Mouse (Mus musculus) A20 (cell line): ENCODE measurements around the gene Taf15.

Source experiments
- DNase-seq: peaks from one replicate; pipeline ENCODE4 v3.0.0-alpha.2; 2011; ENCODE audit warnings: low read depth, low spot score

Taf15 gene

DNA sequence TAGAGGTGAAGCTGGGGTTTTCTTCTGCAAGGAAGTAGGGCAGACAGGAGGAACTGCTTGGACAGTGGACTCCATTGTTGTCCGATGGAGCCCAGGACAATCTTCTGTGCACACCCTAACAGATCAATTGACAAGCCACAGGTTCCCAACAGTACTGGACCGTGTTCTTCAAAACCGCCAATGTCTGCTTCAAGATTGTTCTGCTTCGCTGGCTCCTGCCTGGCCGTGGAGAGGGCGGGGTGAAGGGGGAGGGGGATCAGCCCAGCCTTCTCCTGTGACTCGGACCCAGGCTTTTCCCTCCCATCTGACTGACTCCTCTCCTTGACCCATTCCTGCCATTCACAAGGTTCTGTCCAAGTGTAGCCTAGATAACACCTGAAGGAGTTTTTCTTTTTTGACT lies 15.6 kb upstream of the Taf15 start:
- no peak for DNase-seq

DNA sequence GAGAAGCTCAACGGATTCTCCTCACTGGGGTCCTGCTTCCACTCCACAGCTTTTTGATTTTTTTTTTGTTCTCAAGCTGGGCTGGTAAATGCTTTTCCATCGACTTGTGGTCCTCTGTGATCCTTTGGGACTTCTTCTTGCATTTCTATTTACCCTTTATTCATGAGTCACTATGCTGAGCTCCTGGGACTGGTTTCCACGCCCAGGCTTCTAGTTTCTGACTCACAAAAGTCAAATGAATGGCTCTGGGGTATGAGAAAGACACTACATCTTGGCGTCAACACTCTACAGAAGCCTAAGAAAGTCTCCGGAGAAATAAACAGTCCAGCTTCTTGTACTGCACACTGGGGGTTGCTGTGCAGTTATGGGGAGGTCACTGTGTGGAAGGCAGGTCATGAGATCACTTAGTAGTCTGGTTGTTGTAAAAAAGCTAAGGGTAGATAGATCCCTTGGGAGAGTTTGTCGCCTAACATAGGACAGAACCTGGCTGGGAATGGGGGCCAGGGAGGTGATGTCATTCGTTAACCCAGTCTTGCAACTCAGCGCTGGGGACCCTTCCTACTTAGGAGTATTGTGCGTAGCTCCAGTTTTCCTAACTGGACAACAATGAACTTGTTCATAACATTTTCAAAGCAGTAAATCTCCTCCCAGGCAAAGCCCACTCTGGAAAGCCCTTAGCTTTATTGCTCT lies 14.8 kb upstream of the Taf15 start:
- no peak for DNase-seq

GRCm38 (mm10) chr11:83461462-83462027 lies 11.3 kb upstream of the Taf15 start:
- no peak for DNase-seq

- peak; percentile 51 for DNase-seq
Observed at GRCm38 (mm10) chr11:83462711-83463244, 10.1 kb upstream of the Taf15 start, which contains the start of gene Mmp28. Gene Mmp28 (minus strand): TSS chr11:83463071.

DNA sequence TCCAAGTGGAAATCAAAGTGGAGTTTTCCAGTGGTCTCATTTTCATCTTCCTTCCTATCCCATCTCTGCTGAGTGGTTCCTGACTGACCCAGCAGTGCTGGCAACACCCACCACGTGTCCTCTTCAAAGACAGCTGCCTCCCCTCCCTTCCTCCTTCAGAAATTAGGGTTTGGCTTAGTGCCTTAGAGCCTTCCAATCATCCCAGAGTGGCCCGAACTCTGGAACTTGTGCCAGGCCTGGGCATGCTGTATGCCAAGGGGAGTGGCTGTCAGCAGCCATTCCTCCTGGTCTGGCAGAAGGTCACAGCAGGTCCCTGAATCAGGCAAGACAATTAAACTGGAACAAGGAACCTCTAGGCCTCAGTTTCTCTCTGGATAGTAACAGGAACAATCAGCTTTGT lies 6.9 kb upstream of the Taf15 start:
- no peak for DNase-seq

DNA sequence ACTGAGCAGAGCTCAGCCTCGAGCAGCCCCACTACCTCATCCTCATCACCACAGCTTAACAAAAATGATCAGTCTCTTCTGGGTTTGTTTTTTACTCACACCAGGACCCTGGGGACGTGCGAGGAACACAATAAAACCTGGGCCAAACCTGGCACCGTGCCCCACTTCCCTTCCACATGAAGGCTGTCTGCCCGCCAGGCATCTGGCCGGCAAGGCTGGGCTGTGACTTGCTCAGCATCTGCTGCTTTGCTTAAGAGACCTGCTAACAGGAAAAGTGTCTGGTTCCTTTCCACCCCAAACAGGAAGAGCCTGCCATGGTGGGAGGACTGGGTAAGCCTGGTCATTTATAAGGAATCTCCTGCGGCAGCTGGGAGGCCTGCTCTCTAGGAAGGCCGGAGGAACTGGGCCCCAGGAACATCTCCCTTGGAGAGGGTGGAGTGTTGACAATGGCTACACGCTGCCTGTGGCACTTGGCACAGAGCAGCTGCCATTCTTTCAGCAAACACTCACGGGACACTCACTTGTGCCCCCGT lies 5.7 kb upstream of the Taf15 start:
- DNase-seq: no peak

DNA sequence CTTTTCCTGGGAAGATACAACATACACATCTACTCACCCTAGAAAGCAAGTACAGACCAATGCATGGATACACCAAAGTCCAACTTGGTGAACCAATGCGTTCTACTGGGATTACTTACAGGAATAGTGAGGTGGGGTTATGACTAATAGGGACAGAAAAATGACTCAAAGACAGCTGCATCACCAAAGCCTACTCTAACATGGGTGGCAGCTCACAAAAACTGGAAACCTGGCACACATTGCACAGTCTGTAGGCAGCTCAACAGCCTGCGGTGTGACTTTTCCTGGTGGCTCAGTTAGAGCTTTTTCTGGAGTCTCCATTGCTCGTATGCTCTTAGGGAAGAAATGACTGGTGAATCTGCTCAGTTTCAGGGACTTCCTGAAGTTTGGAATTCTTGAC lies 4.1 kb upstream of the Taf15 start:
- DNase-seq: no peak

DNA sequence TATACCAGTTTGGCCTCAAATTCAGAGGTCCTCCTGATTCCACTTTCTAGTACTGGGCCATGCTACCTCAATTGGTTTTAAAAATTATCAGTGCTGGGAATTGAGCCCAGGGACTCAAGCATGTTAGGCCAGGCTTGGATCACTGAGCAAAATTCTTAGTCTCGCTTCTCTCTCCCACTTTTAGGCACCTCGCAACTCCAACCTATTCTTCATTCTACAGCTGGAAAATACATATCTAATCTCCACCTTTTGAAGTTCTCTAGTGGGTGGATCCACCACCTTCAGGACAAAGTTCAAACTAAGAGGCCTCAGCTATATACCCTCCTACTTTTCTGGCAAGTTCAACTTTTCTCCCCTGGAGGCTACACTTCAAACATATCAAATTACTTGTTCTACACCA lies 1.1 kb upstream of the Taf15 start:
- DNase-seq: peak; percentile 50

DNA sequence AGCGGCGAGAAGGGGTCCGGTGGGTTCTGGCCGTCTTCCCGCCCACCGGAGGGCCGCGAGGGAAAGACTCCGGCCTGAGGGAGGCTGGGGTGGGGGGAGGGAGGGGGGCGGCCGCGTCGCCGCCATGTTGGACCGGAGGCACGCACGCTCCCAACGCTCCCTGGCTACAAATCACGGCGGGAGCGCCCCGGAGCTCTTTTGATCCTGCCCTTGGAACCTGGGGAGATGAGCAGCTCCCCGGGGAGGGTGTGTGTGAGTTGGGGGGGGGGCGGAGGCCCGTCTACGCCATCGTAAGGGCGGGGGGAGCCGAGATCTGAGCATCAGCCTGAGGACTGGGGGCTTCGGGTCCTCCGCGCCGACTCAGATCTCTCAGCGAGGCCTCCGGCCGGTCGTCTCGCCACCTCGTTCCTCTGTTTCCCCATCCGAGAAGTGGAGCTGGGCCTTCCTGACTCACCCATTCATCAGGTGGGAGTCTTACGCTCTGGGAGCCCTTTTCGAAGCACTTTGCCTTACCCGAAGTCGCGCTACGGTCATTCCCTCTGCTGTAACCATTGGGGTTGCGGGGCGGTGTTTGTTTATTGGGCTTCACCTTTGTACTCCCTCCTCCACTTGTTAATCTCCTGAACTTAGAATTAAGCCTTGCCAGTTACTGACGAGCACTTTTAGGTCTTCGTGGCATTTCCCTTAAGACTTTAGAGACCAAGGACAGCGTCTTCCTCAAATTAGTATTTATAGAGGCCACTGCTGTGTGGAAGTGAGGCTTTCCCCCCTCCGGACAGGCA lies 540 bp downstream of the Taf15 start:
- DNase-seq: no peak

DNA sequence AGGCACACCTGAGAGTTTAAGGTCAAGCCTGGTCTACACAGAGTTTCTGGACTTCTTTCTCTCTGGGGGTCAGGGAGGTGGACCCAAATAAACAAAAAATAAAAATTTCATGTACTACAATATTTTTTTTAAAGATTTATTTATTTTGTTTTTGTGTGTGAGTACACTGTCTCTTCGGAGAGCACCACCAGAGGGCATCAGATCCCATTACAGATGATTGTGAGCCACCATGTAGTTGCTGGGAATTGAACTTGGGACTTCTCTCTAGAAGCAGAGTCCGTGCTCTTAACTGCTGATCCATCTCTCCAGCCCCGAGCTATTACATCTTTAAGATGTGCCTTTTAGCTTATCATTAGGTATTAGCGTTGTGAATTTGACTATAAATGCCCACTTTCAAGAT lies 18.6 kb downstream of the Taf15 start:
- DNase-seq: no peak

GRCm38 (mm10) chr11:83495571-83495970 lies 22.7 kb downstream of the Taf15 start:
- DNase-seq: no peak

DNA sequence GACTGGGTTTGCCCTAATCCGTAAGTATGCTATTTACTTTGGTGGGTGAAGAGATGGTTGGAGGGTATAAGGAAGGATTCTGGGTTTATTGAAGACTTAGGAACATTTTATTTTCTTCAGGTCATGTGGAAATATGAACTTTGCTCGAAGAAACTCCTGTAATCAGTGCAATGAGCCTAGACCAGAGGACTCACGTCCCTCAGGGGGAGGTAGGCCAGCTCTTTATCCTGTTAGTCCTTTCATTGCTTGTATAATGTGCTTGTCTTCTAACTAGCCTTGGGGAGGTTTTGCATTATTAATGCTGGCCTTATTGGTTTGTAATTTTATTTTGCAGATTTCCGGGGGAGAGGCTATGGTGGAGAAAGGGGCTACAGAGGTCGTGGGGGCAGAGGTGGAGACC lies 31.4 kb downstream of the Taf15 start:
- DNase-seq: no peak

DNA sequence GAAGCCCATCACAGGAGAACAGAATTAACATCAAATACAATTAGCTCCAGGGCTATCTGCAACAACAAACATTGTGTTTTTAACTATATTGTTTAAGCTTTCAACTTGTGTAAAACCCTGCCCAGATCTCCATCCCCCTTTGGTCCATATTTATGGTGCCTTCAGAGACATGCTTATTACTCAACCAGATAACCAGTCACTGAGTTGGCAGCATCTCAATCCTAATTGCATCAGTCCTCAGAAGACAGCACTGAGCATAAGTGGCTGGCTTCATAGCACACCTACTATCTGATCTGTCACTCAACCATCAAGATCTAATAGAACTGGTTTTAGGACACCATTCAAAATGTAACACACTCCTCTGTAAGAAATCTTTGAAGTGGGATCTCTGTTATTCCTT lies 36.6 kb downstream of the Taf15 start:
- DNase-seq: no peak

- DNase-seq: no peak
Observed at GRCm38 (mm10) chr11:83517153-83517552, 44.3 kb downstream of the Taf15 start.

GRCm38 (mm10) chr11:83518371-83518770 lies 45.5 kb downstream of the Taf15 start:
- DNase-seq: no peak

- no peak for DNase-seq
Observed at GRCm38 (mm10) chr11:83522075-83522474, 49.2 kb downstream of the Taf15 start, which contains the start of gene Heatr9. Gene Heatr9 (minus strand): TSS chr11:83522175.

DNA sequence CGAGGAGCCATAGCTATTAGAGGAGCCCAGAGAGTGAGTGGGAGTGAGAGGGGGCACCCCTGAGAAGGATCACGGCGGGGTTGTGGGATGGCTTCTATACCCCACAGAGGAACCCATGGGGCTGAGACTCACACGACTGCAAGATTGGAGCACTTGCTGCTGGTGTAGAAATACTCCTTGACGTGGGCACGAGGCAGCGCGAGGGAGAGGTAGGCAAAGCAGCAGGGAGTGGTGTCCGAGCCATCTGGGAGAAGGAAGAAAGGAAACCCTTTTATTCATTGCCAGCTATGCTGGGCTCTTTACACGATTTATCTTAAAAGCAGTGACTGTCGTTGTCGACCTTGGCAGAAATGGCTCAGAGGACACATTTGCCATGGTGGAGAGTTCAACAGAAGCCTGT lies 56.1 kb downstream of the Taf15 start:
- DNase-seq: no peak

- no peak for DNase-seq
Observed at GRCm38 (mm10) chr11:83530360-83530759, 57.5 kb downstream of the Taf15 start, which contains the start of gene Ccl5. Gene Ccl5 (minus strand): TSS chr11:83530518.

GRCm38 (mm10) chr11:83533192-83533591 lies 60.3 kb downstream of the Taf15 start:
- peak; percentile 77 for DNase-seq

GRCm38 (mm10) chr11:83534143-83534542 lies 61.3 kb downstream of the Taf15 start:
- DNase-seq: peak; percentile 59

GRCm38 (mm10) chr11:83534609-83535423 lies 61.9 kb downstream of the Taf15 start:
- DNase-seq: peak; percentile 57
